ENCODE assay signal across 8 mouse cellular contexts in the genomic region with DNA sequence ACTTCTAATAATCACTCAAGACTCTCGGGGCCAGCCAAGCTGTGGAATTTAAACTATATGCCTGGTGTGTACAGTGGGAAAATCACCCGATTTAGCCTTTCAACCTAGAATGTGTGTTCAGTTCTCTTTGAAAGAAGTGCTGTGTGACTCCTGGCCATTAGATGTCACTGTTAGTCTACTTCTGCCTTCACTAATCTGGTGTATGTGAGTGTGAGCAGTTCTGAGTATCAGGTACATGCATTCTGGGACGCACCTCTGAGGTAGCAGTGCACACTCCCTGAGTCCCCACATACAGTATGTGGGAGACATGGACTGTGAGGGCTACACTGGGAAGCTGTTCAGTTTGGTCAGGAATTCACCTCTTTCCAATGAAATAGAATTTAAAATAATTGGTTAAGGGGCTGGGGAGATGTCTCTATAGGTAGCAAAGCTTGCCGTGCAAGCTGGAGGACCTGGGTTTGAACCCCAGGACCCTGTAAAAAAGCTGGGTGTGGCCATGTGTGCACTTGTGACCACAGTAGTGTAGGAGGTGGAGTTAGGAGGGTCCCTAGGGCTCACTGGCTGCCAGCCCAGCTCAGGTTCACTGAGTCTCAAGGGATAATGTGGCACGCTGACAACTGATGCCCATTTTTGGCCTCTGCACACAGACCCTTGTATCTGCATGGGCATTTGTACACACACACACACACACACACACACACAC. TPM values are rescaled to one million over a fixed set of nuclear protein-coding genes. Genes with fewer than 3 reads are reported as not detected.
DNase-seq lines count a peak whose midpoint lies in the region; ATAC-seq and TF ChIP-seq lines count a peak whose summit lies in the region.

No protein-coding gene starts in this region.

- peak; percentile 83 for TF ChIP-seq CTCF in heart, adult 2 months (IDR thresholded peaks at IDR 0.05)
- TF ChIP-seq CTCF in stomach, postnatal 0 days (IDR thresholded peaks at IDR 0.05; ENCODE audit: low read depth) = peak; percentile 83

- WGBS in heart, adult 2 months = 52% methylated on average over 5 of the region's 5 CpGs
- 55% methylated on average over 5 of the region's 5 CpGs for WGBS in heart, embryonic 10.5 days
- WGBS in hindbrain, embryonic 14.5 days = 57% methylated on average over 5 of the region's 5 CpGs
- 50% methylated on average over 5 of the region's 5 CpGs for WGBS in lung, embryonic 16.5 days
- 44% methylated on average over 5 of the region's 5 CpGs for whole genome bisulfite sequencing in stomach, postnatal 0 days

- no peaks in the 10 kb centered on the region for H3K9me3 ChIP-seq in heart, embryonic 10.5 days
- H3K9me3 ChIP-seq in hindbrain, embryonic 14.5 days (ENCODE audit: control insufficient read depth, low read length) = no peaks in the 10 kb centered on the region
- no peaks in the 10 kb centered on the region for H3K9me3 ChIP-seq in lung, embryonic 16.5 days (ENCODE audit: control insufficient read depth, low read length)
- H3K9me3 ChIP-seq in stomach, postnatal 0 days (ENCODE audit: control insufficient read depth, low read length) = no peaks in the 10 kb centered on the region

- no peaks in the 10 kb centered on the region for H3K79me2 ChIP-seq in heart, adult 2 months (replicated peaks; ENCODE audit: control insufficient read depth, insufficient read depth, low read length)

- no peak overlapping the region for H3K4me3 ChIP-seq in heart, adult 2 months
- no peak overlapping the region for H3K4me3 ChIP-seq in heart, embryonic 10.5 days
- H3K4me3 ChIP-seq in hindbrain, embryonic 14.5 days (replicated peaks; ENCODE audit: low read length) = no peak overlapping the region
- H3K4me3 ChIP-seq in lung, embryonic 16.5 days (ENCODE audit: low read length) = no peak overlapping the region
- no peak overlapping the region for H3K4me3 ChIP-seq in stomach, postnatal 0 days (ENCODE audit: low read depth, low read length)

- no peaks in the 10 kb centered on the region for H3K36me3 ChIP-seq in heart, adult 2 months (ENCODE audit: control insufficient read depth, insufficient read depth, low read length)
- no peaks in the 10 kb centered on the region for H3K36me3 ChIP-seq in heart, embryonic 10.5 days
- H3K36me3 ChIP-seq in hindbrain, embryonic 14.5 days (replicated peaks; ENCODE audit: control insufficient read depth, insufficient read depth) = no peaks in the 10 kb centered on the region
- no peaks in the 10 kb centered on the region for H3K36me3 ChIP-seq in lung, embryonic 16.5 days (ENCODE audit: control insufficient read depth, insufficient read depth, low read length)
- H3K36me3 ChIP-seq in stomach, postnatal 0 days (ENCODE audit: control insufficient read depth, insufficient read depth, low read length) = no peaks in the 10 kb centered on the region

- TF ChIP-seq POLR2A in heart, adult 2 months (IDR thresholded peaks at IDR 0.05; ENCODE audit: insufficient read depth, low read depth, low read length) = no peak

- H3K27me3 ChIP-seq in heart, adult 2 months (ENCODE audit: control insufficient read depth, insufficient read depth, low read length) = no peaks in the 10 kb centered on the region
- H3K27me3 ChIP-seq in heart, embryonic 10.5 days (ENCODE audit: insufficient read depth, poor library complexity, severe bottlenecking) = no peaks in the 10 kb centered on the region
- no peaks in the 10 kb centered on the region for H3K27me3 ChIP-seq in hindbrain, embryonic 14.5 days (ENCODE audit: control insufficient read depth, insufficient read depth, low read length)
- no peaks in the 10 kb centered on the region for H3K27me3 ChIP-seq in lung, embryonic 16.5 days (ENCODE audit: control insufficient read depth, insufficient read depth, low read depth, low read length)
- no peaks in the 10 kb centered on the region for H3K27me3 ChIP-seq in stomach, postnatal 0 days (ENCODE audit: control insufficient read depth, insufficient read depth, low read length)

- TF ChIP-seq EP300 in heart, adult 2 months (IDR thresholded peaks at IDR 0.05; ENCODE audit: insufficient read depth, low read depth, low read length) = no peak
- no peak for TF ChIP-seq EP300 in stomach, postnatal 0 days (optimal IDR thresholded peaks at IDR 0.05)

- H3K4me2 ChIP-seq in hindbrain, embryonic 14.5 days (replicated peaks) = no peak overlapping the region
- H3K4me2 ChIP-seq in lung, embryonic 16.5 days (ENCODE audit: low read depth, low read length) = no peak overlapping the region
- no peak overlapping the region for H3K4me2 ChIP-seq in stomach, postnatal 0 days (replicated peaks; ENCODE audit: low read depth)

- no peak overlapping the region for H3K27ac ChIP-seq in heart, adult 2 months
- no peak overlapping the region for H3K27ac ChIP-seq in heart, embryonic 10.5 days
- H3K27ac ChIP-seq in hindbrain, embryonic 14.5 days = no peak overlapping the region
- no peak overlapping the region for H3K27ac ChIP-seq in lung, embryonic 16.5 days (ENCODE audit: low read length)
- H3K27ac ChIP-seq in stomach, postnatal 0 days (replicated peaks) = no peak overlapping the region

- ATAC-seq in hindbrain, embryonic 14.5 days (ENCODE audit: low FRiP score) = peak; percentile 77
- ATAC-seq in lung, embryonic 16.5 days (ENCODE audit: low read depth) = peak; percentile 48; the same call in 1 of the 2 replicates
- no peak; the same call in 1 of the 2 replicates for ATAC-seq in stomach, postnatal 0 days (ENCODE audit: low FRiP score, low TSS enrichment)

- no peak overlapping the region for H3K9ac ChIP-seq in heart, adult 2 months (ENCODE audit: low read depth, low read length)
- no peak overlapping the region for H3K9ac ChIP-seq in hindbrain, embryonic 14.5 days
- no peak overlapping the region for H3K9ac ChIP-seq in lung, embryonic 16.5 days (ENCODE audit: low read length)
- no peak overlapping the region for H3K9ac ChIP-seq in stomach, postnatal 0 days (ENCODE audit: low read length)

- intact Hi-C loops in heart, adult 2 months (cut with DNase I) = loop anchor here (2.0 kb wide), 1 partner anchor 379 kb away; no protein-coding TSS in a partner anchor
- intact Hi-C loops in gastrocnemius, postnatal 36 days (cut with DNase I) = loop anchor here (5.0 kb wide), 1 partner anchor 380 kb away; no protein-coding TSS in a partner anchor

- H3K4me1 ChIP-seq in heart, adult 2 months (ENCODE audit: control insufficient read depth, insufficient read depth, low read length) = peaks cover 2% of the 10 kb centered on the region
- peaks cover 13% of the 10 kb centered on the region for H3K4me1 ChIP-seq in heart, embryonic 10.5 days
- H3K4me1 ChIP-seq in hindbrain, embryonic 14.5 days (replicated peaks; ENCODE audit: control insufficient read depth, insufficient read depth, low read length) = no peaks in the 10 kb centered on the region
- H3K4me1 ChIP-seq in lung, embryonic 16.5 days (replicated peaks; ENCODE audit: control insufficient read depth, insufficient read depth, low read length) = peaks cover 10% of the 10 kb centered on the region
- H3K4me1 ChIP-seq in stomach, postnatal 0 days (replicated peaks; ENCODE audit: control insufficient read depth, insufficient read depth) = no peaks in the 10 kb centered on the region

- DNase-seq in heart, adult 2 months = no peak
- DNase-seq in heart, embryonic 10.5 days (ENCODE audit: low spot score) = no peak
- peak; percentile 60 for DNase-seq in A20 (ENCODE audit: low read depth, low spot score)
- peak; percentile 71 for DNase-seq in brain, adult 2 months (ENCODE audit: low read depth, low spot score)
- peak; percentile 70 for DNase-seq in hindbrain, embryonic 14.5 days (ENCODE audit: low spot score)
- DNase-seq in stomach, postnatal 0 days (ENCODE audit: low spot score) = no peak
- DNase-seq in gastrocnemius, postnatal 36 days = no peak

RNA-seq across cellular contexts. Expression of a gene that starts 51.0 kb away (rescaled TPM):
- total RNA-seq in heart, adult 2 months (2021) = 1 to 10 TPM; 5.2 to 5.8 TPM
- 2.5 and 4.8 TPM in 2 replicates for polyA plus RNA-seq in heart, adult 2 months (2012; rRNA removed)
- 13.0 and 15.0 TPM in 2 replicates for polyA plus RNA-seq in heart, embryonic 10.5 days (2016; fragmentation: Nextera tagmentation; extraction: Ambion mirVana)
- 14.5 and 16.3 TPM in 2 replicates for polyA plus RNA-seq in hindbrain, embryonic 14.5 days (2014; fragmentation: Nextera tagmentation; extraction: Ambion mirVana)
- polyA plus RNA-seq in lung, embryonic 16.5 days (2015; fragmentation: Nextera tagmentation; extraction: Ambion mirVana) = 18.1 and 18.7 TPM in 2 replicates
- polyA plus RNA-seq in stomach, postnatal 0 days (2015; fragmentation: Nextera tagmentation; extraction: Ambion mirVana) = 10.1 and 11.9 TPM in 2 replicates
- 1 to 10 TPM; 3.2 to 4.8 TPM for total RNA-seq in gastrocnemius, postnatal 36 days (2021)

RNA-seq across cellular contexts. Expression of a gene that starts 51.1 kb away (rescaled TPM):
- 100 to 1,000 TPM; 251 to 264 TPM for total RNA-seq in heart, adult 2 months (2021)
- polyA plus RNA-seq in heart, adult 2 months (2012; rRNA removed) = 327 and 335 TPM in 2 replicates
- polyA plus RNA-seq in heart, embryonic 10.5 days (2016; fragmentation: Nextera tagmentation; extraction: Ambion mirVana) = 647 and 658 TPM in 2 replicates
- 1,408 and 1,660 TPM in 2 replicates for polyA plus RNA-seq in hindbrain, embryonic 14.5 days (2014; fragmentation: Nextera tagmentation; extraction: Ambion mirVana)
- polyA plus RNA-seq in lung, embryonic 16.5 days (2015; fragmentation: Nextera tagmentation; extraction: Ambion mirVana) = 457 and 459 TPM in 2 replicates
- polyA plus RNA-seq in stomach, postnatal 0 days (2015; fragmentation: Nextera tagmentation; extraction: Ambion mirVana) = 1,663 and 1,741 TPM in 2 replicates
- 100 to 1,000 TPM; 143 to 145 TPM for total RNA-seq in gastrocnemius, postnatal 36 days (2021)

Comparison
In these comparisons a context has a peak if more than half of its experiments do, and no peak if none do; other contexts are left out.
1. DNase-seq: peak in A20 (single experiment), brain, adult 2 months (single experiment) and hindbrain, embryonic 14.5 days (single experiment); none in heart, adult 2 months (0 of 2), heart, embryonic 10.5 days (single experiment), stomach, postnatal 0 days (single experiment) and gastrocnemius, postnatal 36 days (0 of 2).